Mouse (Mus musculus): ENCODE results near the gene Micall1.
A peak's percentile ranks its signal among the peaks of the same experiment; 100 is the strongest.

DNA sequence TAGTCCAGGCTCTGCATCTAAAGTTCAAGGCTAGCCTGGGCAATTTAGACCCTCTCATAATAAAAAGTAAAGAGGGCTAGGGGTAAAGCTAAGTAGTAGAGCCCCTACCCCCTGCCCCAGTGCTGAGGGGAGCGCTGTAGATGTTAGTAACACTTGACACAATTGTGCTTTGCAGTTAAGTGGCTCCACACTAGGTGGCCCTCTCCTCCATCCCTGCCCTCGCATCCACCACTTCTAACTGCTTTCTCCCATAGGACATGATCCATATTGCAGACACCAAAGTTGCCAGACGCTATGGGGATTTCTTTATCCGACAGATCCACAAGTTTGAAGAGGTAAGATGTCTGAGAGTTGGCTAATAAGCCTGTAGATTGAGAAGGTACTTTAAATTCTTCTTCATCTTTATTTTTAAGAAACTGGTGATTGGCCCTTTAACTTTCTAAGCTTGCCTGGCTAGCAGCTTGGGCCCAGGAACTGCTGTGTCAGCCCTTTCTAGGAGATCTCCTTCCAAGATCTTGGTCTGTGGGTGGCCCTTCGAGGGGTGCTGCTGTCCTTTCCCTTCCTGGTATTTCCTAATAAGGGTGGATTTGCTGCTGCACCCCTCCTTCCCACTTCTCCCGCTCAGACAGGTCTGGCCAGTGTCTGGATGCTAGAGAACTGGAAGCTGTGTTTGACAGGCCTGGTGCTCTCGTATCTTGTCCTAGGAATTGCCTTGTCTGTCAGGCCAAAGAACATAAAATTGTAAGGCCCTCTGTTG is 15.4 kb upstream of the Micall1 start:
- TF ChIP-seq CTCF (IDR thresholded peaks at IDR 0.05; ENCODE audit: low read depth) (peak; percentile 45), EP300 (IDR thresholded peaks at IDR 0.05; ENCODE audit: low read depth) (no peak)
